Mouse (Mus musculus): ENCODE data around the gene Spr.

GRCm38 (mm10) chr6:85131673-85132072 is 5.9 kb downstream of the Spr start:
- TF ChIP-seq EP300 (IDR thresholded peaks at IDR 0.05; ENCODE audit: low read depth), result no peak
- peak; percentile 78 for TF ChIP-seq CTCF (IDR thresholded peaks at IDR 0.05; ENCODE audit: low read depth)
